Comparison of ENCODE assay signal across 9 mouse cellular contexts in genomic region chr11:49636449-49636848, GRCm38 (mm10). TPM values are rescaled to one million over a fixed set of nuclear protein-coding genes. Genes with fewer than 3 reads are reported as not detected.
DNase-seq lines count a peak whose midpoint lies in the region; ATAC-seq lines count a peak whose summit lies in the region.
"Had no signal": no experiment of that assay in that cellular context is flagged by ENCODE, and none has a peak within 500 bp of the region (broad histone marks: within the 10 kb centered on the region; RNA-seq: fewer than 3 reads in every experiment).

No protein-coding gene starts in this region.

- DNase-seq in kidney, adult 11 months, result no peak
- peak; percentile 46 for DNase-seq in brain, adult 2 months (ENCODE audit: low read depth, low spot score)
- no peak for DNase-seq in thymus, postnatal 4 days
- no peak for DNase-seq in gastrocnemius, adult 8-10 months (ENCODE audit: low spot score in 2 of 2)
- DNase-seq in layer of hippocampus, adult 9-11 months, result no peak

- no peak overlapping the region for H3K4me3 ChIP-seq in kidney, embryonic 16.5 days (ENCODE audit: low read length)
- H3K4me3 ChIP-seq in midbrain, embryonic 15.5 days, result no peak overlapping the region

- H3K4me2 ChIP-seq in kidney, embryonic 16.5 days (replicated peaks; ENCODE audit: low read depth, low read length), result peak overlapping the region; percentile 26; the same call in 1 of the 2 replicates
- H3K4me2 ChIP-seq in midbrain, embryonic 15.5 days, result no peak overlapping the region

- ATAC-seq in kidney, embryonic 16.5 days (ENCODE audit: low FRiP score, low TSS enrichment), result peak; percentile 28; the same call in 1 of the 2 replicates
- ATAC-seq in granulocyte monocyte progenitor cell, adult 5-6 weeks (replicated peaks; ENCODE audit: poor library complexity, severe bottlenecking), result peak; percentile 16; the same call in 1 of the 2 replicates
- 0 out of 2 replicates have a peak, but pooled peaks have one; percentile 28 for ATAC-seq in midbrain, embryonic 15.5 days (replicated peaks)

- peaks cover 9% of the 10 kb centered on the region; the same call in 1 of the 2 replicates for H3K4me1 ChIP-seq in kidney, embryonic 16.5 days (ENCODE audit: insufficient read depth, low read length)
- peaks cover 12% of the 10 kb centered on the region for H3K4me1 ChIP-seq in midbrain, embryonic 15.5 days

- WGBS in kidney, embryonic 16.5 days, result 3% methylated on average over 11 of the region's 11 CpGs
- 4% methylated on average over 11 of the region's 11 CpGs for WGBS in midbrain, embryonic 15.5 days

- peaks cover 43% of the 10 kb centered on the region for H3K27me3 ChIP-seq in kidney, embryonic 16.5 days (ENCODE audit: insufficient read depth, low read length)
- peaks cover 41% of the 10 kb centered on the region for H3K27me3 ChIP-seq in midbrain, embryonic 15.5 days (replicated peaks)

- H3K36me3 ChIP-seq in kidney, embryonic 16.5 days (ENCODE audit: insufficient read depth, low read length), result no peaks in the 10 kb centered on the region
- no peaks in the 10 kb centered on the region for H3K36me3 ChIP-seq in midbrain, embryonic 15.5 days (replicated peaks)

- no peaks in the 10 kb centered on the region for H3K9me3 ChIP-seq in kidney, embryonic 16.5 days (ENCODE audit: low read length)
- no peaks in the 10 kb centered on the region for H3K9me3 ChIP-seq in midbrain, embryonic 15.5 days

- H3K27ac ChIP-seq in kidney, embryonic 16.5 days (ENCODE audit: low read length), result no peak overlapping the region
- no peak overlapping the region for H3K27ac ChIP-seq in midbrain, embryonic 15.5 days

- no peak overlapping the region for H3K9ac ChIP-seq in kidney, embryonic 16.5 days (replicated peaks; ENCODE audit: low read length)
- no peak overlapping the region for H3K9ac ChIP-seq in midbrain, embryonic 15.5 days

RNA-seq across cellular contexts. Expression of gene Scgb3a1, which starts 27.0 kb away (rescaled TPM):
- polyA plus RNA-seq in kidney, embryonic 16.5 days (2015; fragmentation: Nextera tagmentation; extraction: Ambion mirVana), result not detected in 2 replicates
- total RNA-seq in granulocyte monocyte progenitor cell, adult 5-6 weeks (2014; fragmentation: Nextera tagmentation), result 0.86 TPM in 1 of 2 replicates, not detected in the other
- not detected in 2 replicates for total RNA-seq in granulocyte monocyte progenitor cell, adult 5-6 weeks (2017)
- not detected in 2 replicates for polyA plus RNA-seq in midbrain, embryonic 15.5 days (2015; fragmentation: Nextera tagmentation; extraction: Ambion mirVana)
- total RNA-seq in gastrocnemius, adult 8-10 months (2022), result not detected
- polyA plus RNA-seq: limb, embryonic 14.5 days had no signal

RNA-seq across cellular contexts. Expression of gene Flt4, which starts 27.4 kb away (rescaled TPM):
- 9.7 and 11.6 TPM in 2 replicates for polyA plus RNA-seq in kidney, embryonic 16.5 days (2015; fragmentation: Nextera tagmentation; extraction: Ambion mirVana)
- total RNA-seq in granulocyte monocyte progenitor cell, adult 5-6 weeks (2014; fragmentation: Nextera tagmentation), result 0.32 TPM in 1 of 2 replicates, not detected in the other
- 0.10 TPM in 1 of 2 replicates, not detected in the other for total RNA-seq in granulocyte monocyte progenitor cell, adult 5-6 weeks (2017)
- polyA plus RNA-seq in midbrain, embryonic 15.5 days (2015; fragmentation: Nextera tagmentation; extraction: Ambion mirVana), result 1.9 TPM in 2 replicates
- 1 to 10 TPM; 2.1 to 2.4 (median 2.3) TPM for total RNA-seq in gastrocnemius, adult 8-10 months (2022)
